Mouse (Mus musculus): ENCODE results near the gene Gm45799.
A peak's percentile ranks its signal among the peaks of the same experiment; 100 is the strongest.

Gm45799 gene

DNA sequence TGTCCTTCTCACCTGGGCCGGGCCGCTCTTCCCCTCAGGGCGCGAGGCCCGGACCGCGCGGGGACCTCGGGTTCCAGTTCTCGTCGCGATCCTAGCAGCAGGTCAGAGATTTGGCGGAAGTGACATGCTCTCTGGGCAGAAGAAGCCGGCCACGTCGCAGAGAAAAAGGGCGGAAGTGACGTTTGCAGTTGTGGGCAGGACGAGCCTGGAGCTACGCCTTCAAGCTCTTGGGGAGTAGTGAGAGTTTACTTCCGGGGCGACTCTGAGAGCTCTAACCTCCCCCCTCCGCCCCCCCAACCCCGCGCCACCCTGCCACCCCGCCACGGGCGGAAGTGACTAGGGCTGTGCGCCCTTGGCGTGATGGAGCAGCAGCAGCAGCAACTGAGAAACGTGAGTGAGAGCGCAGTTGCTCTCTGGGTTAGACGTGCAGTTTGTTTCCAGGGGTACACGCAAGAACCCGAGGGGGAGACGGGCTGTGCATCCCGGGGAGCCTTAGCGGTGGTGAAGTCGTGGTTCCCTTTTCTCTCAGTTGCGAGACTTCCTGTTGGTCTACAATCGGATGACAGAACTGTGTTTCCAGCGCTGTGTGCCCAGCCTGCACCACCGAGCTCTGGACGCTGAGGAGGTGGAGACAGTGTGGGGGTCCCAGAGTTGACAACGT, at the start of gene Gm45799, which contains the start of gene Arfip2:
Gene Gm45799 (plus strand): TSS at position 320 of the 661 bp plus-strand sequence.
Gene Arfip2 (minus strand): TSS at position 184 of the 661 bp plus-strand sequence.
- peak; percentile 93 to 94 for DNase-seq (ENCODE audit: low read depth in 2 of 2, low spot score in 2 of 2)

DNA sequence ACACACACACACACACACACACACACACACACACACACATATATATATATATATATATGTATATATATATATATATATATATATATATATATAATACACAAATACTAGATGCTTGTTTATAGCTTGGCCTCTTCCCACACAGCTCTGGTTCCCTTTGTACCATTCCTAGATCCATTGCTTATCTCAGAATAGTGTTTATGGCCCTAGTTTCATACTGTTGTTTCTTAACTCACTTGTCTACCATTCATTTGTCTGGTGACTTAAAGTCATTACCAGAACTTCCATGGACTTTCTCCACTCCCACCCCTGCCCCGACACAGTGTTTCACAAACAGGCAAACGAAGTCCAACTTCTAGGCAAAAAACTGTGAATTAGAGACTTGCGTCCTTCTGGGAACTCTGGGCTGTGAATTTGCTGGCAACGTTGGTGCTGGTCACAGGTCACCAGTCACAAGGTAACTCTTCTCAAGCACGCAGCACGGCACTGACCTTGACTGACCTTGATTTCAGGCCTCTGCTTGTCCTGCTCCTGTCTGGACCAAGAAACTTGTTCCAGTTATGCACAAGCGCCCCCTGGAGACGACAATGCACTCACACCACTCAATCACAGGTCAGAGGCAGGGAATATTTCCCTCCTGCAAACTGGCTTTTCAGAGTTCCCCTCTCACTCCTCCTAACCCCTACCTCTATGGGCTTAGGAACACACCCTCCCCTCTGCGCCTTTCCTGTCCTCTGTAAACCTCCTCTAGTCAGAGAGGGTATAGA, 37.3 kb upstream of the Gm45799 start:
- DNase-seq (ENCODE audit: low read depth in 2 of 2, low spot score in 2 of 2), result peak; percentile 21 to 26

DNA sequence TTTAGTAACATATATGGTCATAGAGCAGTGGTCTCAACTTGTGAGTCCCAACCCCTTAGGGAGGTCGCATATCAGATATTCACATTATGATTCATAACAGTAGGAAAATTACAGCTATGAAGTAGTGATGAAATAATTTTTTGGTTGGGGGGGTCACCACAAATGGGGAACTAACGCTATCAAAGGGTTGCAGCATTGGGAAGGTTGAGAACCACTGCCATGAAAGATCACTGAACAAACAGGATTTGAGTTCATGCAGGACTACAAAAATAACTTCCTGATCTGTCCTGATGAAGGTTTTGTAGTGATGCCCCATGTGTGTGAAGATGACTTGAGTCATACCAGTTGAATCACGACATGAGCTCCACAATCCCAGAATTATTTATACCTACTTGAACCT, 31.9 kb upstream of the Gm45799 start:
- DNase-seq (ENCODE audit: low read depth in 2 of 2, low spot score in 2 of 2), result no peak

DNA sequence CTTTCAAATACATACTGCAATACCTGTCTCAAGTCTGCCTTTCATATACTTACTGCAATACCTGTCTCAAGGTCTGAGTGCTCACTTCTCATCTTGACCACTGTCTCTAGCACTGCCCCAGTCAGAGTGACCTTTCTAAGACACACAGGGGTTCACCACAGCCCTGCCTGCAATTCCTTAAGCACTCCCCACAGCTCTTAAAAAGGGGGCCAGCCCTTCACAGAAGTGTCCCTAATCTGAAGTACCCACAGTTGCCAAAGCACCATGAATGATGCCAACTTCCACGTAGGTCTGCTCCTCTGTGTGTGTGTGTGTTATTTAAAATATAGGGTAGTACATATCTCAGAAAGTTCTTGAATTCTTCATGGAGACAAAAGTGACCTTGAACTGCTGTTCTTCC, 28.6 kb upstream of the Gm45799 start:
- no peak for DNase-seq (ENCODE audit: low read depth in 2 of 2, low spot score in 2 of 2)

DNA sequence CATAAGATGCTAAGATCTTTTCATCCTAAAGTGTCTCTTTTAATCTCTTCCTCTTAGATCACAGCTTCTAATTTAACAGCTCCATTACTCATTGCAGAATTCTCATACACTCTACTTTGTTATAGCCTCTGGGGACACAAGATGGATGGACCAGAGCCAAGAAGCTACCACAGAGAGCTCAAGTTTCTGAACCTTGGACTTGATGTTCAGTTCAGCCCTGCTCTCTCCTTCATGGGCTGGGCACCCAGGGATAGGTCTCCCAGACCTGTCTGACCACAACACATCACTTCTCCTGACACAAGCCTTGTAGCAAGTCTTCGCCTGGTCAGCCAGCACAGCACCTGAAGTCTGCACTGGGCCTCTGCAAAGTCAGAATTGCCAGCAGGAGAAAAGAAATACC, 26.0 kb upstream of the Gm45799 start:
- DNase-seq (ENCODE audit: low read depth in 2 of 2, low spot score in 2 of 2), result no peak

DNA sequence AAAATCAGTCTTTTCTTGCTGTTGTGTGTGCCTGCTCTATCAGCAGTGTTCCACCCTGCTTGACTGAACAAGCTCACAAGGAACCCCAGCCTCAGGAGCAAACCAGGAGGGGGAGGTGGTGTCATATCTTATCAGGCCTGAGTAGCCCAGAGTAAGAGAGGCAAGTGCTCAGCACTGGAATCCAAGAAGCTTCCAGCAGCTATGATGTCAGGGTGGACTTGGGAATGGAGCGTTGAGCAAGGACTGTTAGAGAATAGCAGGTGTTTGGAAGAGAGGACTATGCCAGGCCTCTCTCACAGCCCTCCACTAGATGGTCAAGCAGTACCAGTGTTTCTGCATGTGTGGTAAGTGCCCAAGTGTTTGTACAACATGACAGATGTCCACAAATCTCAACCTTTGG, 24.6 kb upstream of the Gm45799 start:
- DNase-seq (ENCODE audit: low read depth in 2 of 2, low spot score in 2 of 2), result no peak

DNA sequence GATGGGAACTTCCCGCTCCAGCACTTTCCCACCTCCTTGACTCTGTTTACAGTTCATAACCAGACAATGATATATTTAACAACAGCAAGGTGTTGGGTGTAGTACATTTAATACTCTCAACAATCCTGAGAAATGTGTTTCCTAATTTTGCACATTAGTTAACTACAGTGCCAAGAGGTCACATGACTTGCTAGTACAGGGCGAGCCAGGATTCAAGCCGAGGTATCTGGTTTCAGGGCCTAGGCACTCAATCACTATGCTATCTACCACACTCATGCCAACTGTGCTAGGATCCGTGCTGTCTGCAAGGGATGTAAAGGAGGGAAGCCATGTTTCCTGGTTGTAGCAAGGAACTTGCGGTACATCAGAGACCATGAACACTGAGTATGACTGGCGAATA, 23.8 kb upstream of the Gm45799 start:
- no peak for DNase-seq (ENCODE audit: low read depth in 2 of 2, low spot score in 2 of 2)

DNA sequence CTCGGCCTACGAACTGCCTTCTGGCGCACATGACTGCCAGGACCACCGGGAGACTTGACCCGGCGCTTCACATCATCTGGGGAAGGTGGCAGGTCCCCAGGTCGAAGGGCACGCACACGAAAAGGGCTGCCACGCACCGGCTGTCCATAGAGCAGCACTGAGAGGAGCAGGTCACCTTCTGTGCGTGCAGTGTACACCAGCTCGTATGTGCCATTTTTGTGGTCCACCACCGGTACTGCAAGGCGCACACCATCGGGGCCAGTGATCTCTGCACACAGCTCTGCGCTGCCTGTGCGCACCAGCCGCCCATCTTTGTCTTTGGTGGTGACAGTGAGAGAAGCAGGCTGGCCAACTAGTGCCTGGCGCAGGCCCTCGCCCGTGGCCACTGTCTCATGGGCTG, 22.5 kb upstream of the Gm45799 start:
- DNase-seq (ENCODE audit: low read depth in 2 of 2, low spot score in 2 of 2), result no peak

DNA sequence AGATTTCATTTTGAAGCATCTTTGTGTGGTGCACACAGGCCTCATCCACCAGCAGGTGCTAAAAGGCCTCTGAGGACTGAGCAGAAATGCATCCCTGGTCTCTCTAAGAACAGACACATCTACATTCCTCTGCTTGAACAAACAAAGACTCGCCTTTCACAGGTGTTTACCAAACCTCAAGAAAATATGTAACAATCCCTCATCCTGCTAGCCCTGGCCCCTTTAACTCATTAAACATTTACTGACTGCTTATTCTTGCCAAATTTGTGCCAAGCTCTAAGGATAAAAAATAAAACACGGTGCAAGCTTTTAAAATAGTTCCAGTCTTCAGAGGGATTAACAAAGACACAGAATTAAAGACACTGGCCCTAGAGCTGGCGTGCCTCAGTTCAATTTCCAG, 20.7 kb upstream of the Gm45799 start:
- no peak for DNase-seq (ENCODE audit: low read depth in 2 of 2, low spot score in 2 of 2)

DNA sequence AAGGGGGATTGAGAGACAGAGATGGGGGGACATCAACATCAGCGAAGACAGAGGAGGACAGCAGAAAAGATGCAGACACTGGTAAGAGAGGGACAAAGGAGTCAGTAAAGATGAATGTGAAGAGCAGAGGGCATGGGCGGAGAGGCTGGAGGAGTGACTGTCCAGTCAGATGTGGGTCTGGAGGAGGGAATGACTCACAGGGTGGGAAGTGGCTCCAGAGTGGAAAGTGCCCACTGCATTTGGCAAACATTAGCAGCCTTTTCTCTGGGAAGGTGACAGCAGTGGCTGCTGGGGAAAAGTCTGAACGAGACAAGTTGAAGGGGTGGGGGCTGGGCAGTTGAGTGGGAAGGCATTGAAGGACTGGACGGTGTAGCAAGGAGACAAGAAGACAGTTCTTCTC, 19.3 kb upstream of the Gm45799 start:
- no peak for DNase-seq (ENCODE audit: low read depth in 2 of 2, low spot score in 2 of 2)

DNA sequence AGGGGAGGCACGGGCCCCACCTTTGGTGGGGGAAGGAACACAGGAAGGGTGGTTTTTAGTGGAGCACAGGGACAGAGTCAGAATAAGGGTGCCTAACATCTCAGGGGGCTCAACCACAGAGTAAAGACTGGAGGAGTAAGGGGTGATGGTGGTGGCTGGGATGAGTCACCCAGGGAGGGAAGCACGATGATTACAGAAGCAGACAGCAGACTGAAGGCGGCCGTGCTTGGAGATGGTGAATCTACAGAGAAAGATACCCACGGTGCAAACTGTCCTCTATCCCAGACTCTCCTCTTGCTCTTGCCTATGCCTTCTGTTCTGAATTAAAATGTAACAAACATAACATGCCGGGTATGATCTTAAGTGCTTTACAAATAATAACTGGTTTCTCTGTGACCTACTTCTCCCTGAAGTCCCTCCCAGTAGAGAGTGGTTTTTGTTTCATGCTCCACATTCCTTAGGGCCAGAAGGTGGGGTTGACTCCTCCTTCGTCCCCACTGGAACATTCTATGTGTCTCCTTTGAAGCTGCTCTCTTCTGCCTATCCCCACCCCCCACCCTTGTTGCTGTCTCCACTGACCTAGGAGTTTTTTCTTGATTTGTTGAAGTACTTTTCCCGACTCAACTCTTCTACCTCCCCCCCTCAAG, 18.6 kb upstream of the Gm45799 start:
- no peak for DNase-seq (ENCODE audit: low read depth in 2 of 2, low spot score in 2 of 2)

DNA sequence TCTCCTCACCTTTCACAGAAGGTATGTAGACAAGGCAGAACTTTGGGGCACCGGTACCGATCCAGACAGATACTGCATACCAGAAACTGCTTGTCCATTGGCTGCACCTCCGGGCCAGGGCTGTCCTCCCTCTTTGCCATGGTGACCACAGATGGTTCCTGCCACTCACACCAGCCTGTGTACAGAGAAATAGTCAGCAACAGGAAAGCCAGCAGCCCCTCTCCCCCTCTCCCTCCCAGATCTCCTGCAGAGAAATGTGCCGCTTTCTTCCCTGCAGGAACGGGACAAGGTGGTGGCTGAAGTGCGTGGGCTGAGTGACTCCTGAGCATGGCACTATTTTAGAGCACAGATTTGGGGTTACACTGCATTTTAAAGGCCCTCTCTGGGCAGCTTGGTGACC, 15.0 kb upstream of the Gm45799 start:
- no peak for DNase-seq (ENCODE audit: low read depth in 2 of 2, low spot score in 2 of 2)

DNA sequence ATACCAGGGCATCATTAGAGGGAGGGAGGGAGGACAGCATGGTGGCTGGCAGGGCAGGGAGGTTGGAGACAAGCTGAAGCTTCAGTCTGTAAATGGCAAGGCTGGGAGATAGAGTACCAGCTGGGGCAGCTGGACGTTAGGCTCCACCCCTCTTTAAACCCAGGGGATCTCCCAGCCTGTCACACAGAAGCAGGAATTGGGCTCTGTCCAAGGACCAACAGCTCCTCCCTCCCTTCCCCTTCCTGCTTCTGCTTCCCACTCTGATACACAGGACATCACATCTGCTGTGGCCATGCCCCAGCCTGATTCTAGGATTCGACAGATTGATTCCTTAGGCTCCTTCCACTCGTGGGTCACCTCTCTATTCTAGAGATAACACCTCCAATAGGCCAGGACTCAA, 11.7 kb upstream of the Gm45799 start:
- no peak for DNase-seq (ENCODE audit: low read depth in 2 of 2, low spot score in 2 of 2)

DNA sequence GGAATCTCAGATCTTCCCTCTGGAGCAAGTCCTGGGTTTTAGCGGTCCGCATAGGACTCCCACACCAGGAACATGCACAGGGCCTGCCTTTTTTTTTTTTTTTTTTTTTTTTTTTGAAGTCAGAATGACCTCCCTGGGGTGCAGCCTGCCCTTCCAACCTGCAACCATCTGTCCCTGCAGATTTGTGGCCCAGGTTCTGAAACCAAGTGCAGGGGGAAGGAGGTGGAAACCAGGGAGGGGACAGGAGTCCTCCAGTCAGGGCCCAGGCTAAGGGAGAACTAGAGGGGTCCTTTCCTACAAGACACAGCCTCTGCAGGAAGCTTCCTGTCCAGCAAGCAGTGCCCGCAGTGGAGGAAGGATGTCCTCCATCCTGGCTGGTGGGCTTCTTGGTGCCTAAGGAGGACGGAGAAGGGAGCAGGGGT, 7.8 kb upstream of the Gm45799 start:
- DNase-seq (ENCODE audit: low read depth in 2 of 2, low spot score in 2 of 2), result no peak

DNA sequence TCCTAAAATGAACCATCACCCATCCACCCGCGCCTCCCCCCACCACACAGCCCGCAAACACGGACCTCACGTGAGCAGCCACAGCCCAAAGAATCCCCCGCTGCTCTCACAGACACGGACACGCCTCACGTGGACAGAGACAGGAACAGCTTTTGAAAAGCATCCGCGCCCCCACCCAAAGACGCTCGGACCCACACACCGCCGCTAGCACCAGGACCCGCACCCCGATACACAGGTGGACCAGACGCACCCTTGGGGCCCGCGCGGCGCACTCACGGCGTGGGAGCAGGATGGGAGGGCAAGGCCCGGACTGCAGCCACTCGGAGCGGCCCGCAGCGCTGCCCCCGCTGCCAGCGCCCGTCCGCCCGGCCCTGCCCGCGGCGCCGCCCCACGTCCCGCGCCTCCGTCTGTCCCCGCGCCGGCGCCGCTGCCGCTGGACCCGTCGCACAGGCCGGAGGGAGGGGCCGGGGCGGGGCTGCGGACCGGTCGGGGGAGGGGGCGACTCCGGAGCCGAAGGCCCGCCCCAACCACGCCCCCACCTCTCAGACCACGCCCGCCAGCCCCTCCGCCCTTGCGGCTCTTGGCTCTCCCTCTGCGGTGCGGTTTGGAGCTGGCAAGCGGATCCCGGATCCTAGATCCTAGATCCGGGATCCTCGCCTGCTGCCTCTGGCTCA, 7.1 kb upstream of the Gm45799 start, which contains the start of gene Trim3:
Gene Trim3 (minus strand): TSS at position 445 of the 674 bp plus-strand sequence.
- DNase-seq (ENCODE audit: low read depth in 2 of 2, low spot score in 2 of 2), result peak; percentile 51 to 55

DNA sequence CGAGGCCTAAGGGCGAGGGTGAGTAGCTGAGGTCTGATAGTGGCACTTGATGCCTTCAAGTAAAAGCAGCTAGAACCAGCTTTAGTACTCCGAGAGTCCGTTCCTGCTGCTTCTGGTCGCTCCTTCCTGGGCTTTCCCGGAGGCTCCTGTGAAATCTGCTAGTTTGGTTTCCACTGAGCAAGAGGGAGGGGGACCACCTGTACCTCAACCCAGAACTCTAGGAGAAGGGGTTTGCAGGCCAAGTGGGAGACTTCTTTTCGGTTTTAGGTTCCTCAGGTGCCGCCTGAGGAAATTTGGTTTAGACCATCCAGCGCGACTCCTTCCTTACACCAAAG, 6.6 kb upstream of the Gm45799 start:
- no peak for DNase-seq (ENCODE audit: low read depth in 2 of 2, low spot score in 2 of 2)

DNA sequence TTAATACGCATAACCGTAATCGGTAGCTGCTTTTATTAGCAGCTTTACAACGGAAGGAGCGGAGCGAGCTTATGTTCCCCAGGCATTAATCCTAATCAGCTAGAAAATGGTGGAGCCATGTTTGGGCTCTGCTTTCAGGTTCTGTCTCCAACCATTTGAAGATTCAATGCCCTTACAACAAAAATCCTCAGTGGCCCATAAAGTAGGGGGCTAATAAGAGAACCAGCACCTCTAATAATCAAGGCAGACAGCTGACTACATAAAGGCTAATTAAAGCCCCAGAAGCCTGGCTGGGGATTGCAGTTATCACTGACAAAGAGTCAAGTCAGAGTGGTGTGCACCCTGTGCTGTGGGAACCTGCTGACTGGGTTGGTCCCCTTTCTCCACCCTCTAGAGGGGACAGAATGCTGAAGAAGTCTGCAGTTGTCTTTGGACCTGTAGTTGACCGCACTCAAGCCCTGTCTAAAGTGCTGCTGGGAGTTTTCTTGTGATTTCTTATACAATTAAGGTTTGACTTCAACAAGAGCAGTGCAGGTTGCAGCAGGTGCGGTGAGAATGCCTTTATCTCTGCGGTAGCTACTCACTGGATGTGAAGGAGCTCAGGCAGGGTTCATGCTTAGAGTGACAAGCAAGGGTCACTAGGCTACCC, 6.0 kb upstream of the Gm45799 start:
- no peak for DNase-seq (ENCODE audit: low read depth in 2 of 2, low spot score in 2 of 2)

DNA sequence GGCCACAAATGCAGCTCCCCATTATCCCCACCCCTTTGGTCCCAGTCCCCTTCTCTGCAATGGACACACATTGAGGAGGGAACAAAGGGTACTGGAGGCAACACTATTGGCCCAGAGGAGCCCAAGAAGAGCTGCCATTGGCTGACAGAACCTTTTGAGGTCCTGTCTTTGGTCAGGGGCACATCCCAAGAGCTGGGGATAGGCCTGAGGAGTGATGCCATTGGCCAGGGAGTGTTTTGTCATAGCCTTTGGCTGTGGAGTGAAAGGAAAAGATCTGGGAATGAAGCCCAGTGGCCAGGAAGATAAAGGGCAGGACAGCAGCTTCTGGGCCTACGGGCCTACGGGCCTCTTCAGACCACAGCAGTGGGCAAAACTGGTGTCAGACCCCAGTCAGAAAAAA, 4.6 kb upstream of the Gm45799 start:
- no peak for DNase-seq (ENCODE audit: low read depth in 2 of 2, low spot score in 2 of 2)

DNA sequence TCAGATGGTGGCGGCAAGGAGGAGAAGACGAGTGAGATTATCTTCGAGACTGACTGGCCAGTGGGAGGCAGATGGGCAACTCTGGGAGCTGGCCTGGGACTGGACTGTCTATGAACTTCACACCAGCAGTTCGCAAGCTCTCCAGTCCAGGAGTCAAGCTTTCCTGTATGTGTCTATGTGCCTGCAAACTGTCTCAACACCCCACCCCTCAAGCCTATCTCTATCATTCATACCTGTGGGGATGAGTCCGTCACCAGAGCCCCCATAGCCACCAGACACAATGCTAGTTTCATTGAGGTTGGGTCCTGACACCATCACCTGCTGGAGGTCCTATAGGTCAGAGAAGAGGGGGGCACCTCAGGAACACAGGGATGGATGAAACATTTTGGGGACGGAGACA, 1.6 kb upstream of the Gm45799 start:
- no peak for DNase-seq (ENCODE audit: low read depth in 2 of 2, low spot score in 2 of 2)

DNA sequence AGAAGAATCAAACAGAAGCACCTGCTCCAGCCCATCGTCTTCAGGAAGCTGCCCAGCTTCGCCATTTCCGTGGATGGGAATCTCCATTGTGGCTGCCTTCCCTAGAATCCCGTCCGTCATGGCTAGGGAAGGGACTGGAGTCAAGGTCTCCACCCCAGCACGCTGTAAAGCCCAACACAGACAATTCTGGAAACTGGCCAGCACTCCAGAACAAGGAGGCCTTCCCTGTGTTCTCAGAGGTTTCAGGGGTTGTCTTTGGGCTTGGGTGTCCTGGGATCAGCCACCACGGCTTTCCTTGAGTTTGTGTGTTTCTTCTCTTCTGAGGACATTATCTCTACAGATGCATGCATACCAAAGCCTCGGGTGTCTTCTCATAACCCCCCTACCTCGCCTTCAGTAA, 1.0 kb upstream of the Gm45799 start:
- no peak for DNase-seq (ENCODE audit: low read depth in 2 of 2, low spot score in 2 of 2)

DNA sequence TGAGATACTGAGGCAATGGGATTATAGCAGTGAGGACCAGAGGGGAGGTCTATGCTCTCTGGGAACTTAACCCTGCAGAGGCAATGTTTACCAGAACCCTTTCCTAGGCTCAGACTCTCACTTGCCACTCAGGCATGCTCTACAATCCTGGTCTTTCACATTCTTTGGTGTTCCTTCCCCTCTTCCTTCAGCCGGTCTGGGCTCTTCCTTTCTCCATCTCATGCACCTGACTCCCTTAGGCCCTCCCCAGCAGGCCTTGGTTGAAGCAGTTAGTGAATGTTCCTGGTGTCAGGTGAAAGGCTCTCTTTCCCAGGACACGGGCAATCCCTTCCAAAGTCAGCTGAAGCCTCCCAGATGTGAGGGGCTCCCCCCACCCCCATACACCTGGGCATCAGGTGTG, 596 bp upstream of the Gm45799 start, which contains the start of gene Timm10b:
Gene Timm10b (plus strand): TSS at position 301 of the 400 bp plus-strand sequence.
- DNase-seq (ENCODE audit: low read depth in 2 of 2, low spot score in 2 of 2), result no peak
